Mouse (Mus musculus): ENCODE measurements around the gene Npas4. TPM values are rescaled to one million over a fixed set of nuclear protein-coding genes. Genes with fewer than 3 reads are reported as not detected.
"Not testable (repeated sequence)": the region's sequence is repeated elsewhere in the genome, so short reads cannot be mapped to it uniquely, and the experiment has no call there.

Npas4 gene
- polyA plus RNA-seq, 1 experiment = 15.5 TPM

DNA sequence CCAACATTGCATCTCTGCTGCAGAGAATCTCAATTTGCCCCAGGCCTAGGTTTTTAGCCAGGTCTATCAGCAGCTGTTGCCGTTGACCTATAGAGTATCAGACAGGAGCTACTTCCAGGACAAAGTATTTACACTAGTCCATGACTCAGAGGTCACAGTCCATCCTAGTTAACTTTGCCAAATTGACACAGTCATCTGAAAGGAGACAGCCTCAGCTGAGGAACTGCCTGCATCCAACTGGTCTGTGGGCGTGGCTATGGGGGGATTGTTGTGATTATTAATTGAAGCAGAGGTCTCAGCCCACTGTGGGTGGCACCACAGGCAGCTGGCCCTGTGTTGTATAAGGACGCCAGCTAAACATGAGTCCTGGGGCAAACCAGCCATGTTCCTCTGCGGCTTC is 14.8 kb upstream of the Npas4 start:
- WGBS = 62% methylated on average over 4 of the region's 4 CpGs
- H3K4me3 ChIP-seq (replicated peaks; ENCODE audit: control insufficient read depth, low read depth, low read length) = no peak overlapping the region
- H3K4me1 ChIP-seq (ENCODE audit: control insufficient read depth, insufficient read depth, low read length) = no peaks in the 10 kb centered on the region
- TF ChIP-seq CTCF (IDR thresholded peaks at IDR 0.05; ENCODE audit: control insufficient read depth, insufficient read depth, low read length) = no peak
- no peak for TF ChIP-seq POLR2A (IDR thresholded peaks at IDR 0.05; ENCODE audit: borderline replicate concordance, control insufficient read depth, low read depth, low read length)
- H3K27ac ChIP-seq (ENCODE audit: control insufficient read depth, insufficient read depth, low read depth, low read length, poor library complexity) = no peak overlapping the region

DNA sequence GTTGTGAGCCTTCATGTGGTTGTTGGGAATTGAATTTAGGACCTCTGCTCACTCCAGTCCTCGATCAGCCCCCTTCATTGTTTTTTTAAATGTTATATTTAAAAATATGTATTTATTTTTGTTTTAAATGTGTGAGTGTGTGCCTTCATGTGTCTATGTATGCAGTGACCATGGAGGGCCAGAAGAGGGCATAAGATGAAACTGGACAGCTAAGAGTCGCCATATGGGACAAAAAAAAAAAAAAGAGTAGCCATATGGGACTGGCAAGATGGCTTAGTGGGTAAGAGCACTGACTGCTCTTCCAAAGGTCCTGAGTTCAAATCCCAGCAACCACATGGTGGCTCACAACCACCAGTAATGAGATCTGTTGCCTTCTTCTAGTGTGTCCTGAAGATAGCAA is 13.5 kb upstream of the Npas4 start:
- H3K27ac ChIP-seq (ENCODE audit: control insufficient read depth, insufficient read depth, low read depth, low read length, poor library complexity); H3K4me1 ChIP-seq (ENCODE audit: control insufficient read depth, insufficient read depth, low read length); H3K4me3 ChIP-seq (replicated peaks; ENCODE audit: control insufficient read depth, low read depth, low read length): not testable (repeated sequence)
- WGBS = 31% methylated on average over 2 of the region's 2 CpGs

DNA sequence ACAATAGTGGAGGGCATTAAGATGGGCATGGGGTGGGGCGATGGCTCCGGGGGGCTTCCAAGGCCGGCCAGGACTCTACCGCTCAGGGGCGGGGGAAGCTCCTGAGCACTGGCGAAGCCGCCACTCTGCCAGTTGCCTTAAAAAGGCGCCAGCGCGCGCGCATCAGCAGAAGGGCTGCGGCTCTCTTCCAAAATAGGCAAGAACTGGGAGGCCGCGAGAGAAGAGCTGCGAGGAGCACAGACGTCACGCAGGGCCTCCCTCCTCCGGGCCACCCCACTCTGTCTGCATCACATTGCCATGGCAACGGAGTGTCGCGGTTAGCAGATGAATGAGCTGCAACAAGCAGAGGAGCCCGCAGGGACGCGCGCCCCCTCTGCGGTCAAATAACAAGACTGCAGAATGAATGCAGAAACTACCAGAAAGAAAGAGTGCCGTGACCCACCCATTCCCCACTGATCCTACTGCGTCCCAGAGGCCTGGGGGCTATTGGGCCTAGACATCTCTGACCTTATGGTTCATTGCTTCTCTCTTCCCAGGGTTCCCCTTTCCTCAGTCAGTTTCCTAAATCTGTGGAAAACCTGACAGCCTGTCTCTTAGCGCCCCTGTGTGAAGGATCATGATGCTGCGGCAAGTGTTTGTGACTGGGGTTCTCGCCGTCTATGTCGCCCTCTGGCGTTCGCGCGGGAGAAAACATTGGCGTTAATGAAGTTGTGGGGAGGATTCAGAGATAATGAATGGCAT is 11.7 kb upstream of the Npas4 start:
- no peaks in the 10 kb centered on the region for H3K4me1 ChIP-seq (ENCODE audit: control insufficient read depth, insufficient read depth, low read length)
- TF ChIP-seq CTCF (IDR thresholded peaks at IDR 0.05; ENCODE audit: control insufficient read depth, insufficient read depth, low read length) = peak; percentile 92
- no peak for TF ChIP-seq POLR2A (IDR thresholded peaks at IDR 0.05; ENCODE audit: borderline replicate concordance, control insufficient read depth, low read depth, low read length)
- 2% methylated on average over 39 of the region's 39 CpGs for WGBS
- H3K27ac ChIP-seq (ENCODE audit: control insufficient read depth, insufficient read depth, low read depth, low read length, poor library complexity) = no peak overlapping the region
- H3K4me3 ChIP-seq (replicated peaks; ENCODE audit: control insufficient read depth, low read depth, low read length) = no peak overlapping the region

DNA sequence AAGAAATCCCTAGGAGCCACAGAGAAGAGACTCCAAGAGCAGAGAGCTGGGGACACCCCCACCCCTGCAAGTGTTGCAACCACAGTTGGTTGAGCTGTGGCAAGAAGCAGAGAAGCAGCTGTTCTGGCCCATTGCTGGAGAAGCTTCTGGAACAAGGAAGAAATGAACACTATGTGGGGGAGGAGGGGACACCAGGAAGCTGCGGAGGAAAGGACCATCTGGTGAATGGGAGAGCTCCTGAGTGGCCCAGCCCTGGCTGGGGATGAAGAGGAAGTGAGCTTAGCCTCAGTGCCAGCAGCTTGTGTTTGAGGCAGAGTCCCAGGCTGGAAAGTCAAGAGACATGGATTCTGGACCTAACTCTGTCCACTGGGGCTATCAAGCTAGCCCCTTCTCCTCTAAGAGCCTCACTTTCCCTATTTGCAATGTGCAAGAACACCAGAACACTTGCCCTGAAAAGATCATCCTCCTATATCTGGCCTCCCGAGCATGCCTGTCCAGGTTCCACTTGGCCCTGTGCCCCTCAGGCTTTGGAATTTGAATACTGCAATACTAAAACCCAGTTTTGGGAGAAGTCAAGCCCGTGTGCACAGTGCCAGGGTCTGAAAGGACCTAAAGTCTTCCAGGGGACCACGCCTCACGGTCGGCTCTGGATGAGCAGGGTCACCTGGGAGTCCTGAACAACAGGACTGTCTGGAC is 9.5 kb upstream of the Npas4 start:
- TF ChIP-seq CTCF (IDR thresholded peaks at IDR 0.05; ENCODE audit: control insufficient read depth, insufficient read depth, low read length) = no peak
- no peak for TF ChIP-seq POLR2A (IDR thresholded peaks at IDR 0.05; ENCODE audit: borderline replicate concordance, control insufficient read depth, low read depth, low read length)
- Histone ChIP-seq H3K4me1 (ENCODE audit: control insufficient read depth, insufficient read depth, low read length) (no peaks in the 10 kb centered on the region), H3K4me3 (replicated peaks; ENCODE audit: control insufficient read depth, low read depth, low read length) (no peak overlapping the region), H3K27ac (ENCODE audit: control insufficient read depth, insufficient read depth, low read depth, low read length, poor library complexity) (no peak overlapping the region)
- WGBS = 56% methylated on average over 6 of the region's 6 CpGs

DNA sequence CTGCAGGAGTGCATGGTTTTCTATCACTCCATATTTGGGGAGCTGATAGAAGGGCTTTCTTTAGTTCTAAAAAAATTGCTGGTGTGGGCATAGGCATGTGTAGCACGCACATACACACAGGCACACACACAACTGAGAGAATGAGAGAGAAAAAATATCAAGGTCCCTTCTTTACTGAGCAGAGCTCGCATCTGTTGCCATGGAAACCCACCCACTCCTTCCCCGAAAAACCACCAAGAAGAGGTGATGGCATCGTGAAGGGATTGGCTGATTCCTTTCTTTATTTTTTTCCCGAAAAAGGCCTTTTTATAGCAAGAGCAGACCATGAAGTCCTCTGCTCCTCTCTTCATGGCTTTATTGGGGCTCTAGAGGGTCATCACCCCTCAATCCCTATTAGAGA is 3.9 kb upstream of the Npas4 start:
- TF ChIP-seq CTCF (IDR thresholded peaks at IDR 0.05; ENCODE audit: control insufficient read depth, insufficient read depth, low read length) = no peak
- TF ChIP-seq POLR2A (IDR thresholded peaks at IDR 0.05; ENCODE audit: borderline replicate concordance, control insufficient read depth, low read depth, low read length) = no peak
- 39% methylated on average over 5 of the region's 5 CpGs for WGBS
- Histone ChIP-seq H3K4me3 (replicated peaks; ENCODE audit: control insufficient read depth, low read depth, low read length) (no peak overlapping the region), H3K4me1 (ENCODE audit: control insufficient read depth, insufficient read depth, low read length) (no peaks in the 10 kb centered on the region; the same call in 1 of the 2 replicates), H3K27ac (ENCODE audit: control insufficient read depth, insufficient read depth, low read depth, low read length, poor library complexity) (no peak overlapping the region)

DNA sequence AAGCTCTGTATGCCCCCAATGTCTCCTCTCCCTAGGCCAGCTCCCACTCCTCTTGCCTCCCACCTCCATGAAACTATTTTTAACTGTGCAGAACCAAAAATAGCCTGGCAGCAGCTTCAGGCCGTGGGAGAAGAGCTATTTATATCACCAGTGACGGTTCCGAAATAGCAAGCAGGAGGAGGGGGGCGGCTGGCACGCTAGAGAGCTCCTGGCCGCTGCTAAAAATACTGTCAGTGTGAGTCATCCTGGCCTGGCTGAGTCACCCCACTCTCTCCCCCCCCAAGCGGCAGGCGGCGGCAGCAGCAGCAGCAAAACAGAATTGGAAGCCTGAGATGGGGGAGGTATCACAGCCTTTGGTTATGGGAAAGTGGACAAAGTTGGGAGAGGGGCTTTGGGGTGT is 2.8 kb upstream of the Npas4 start:
- under 1% methylated on average over 9 of the region's 9 CpGs for WGBS
- Histone ChIP-seq H3K27ac (ENCODE audit: control insufficient read depth, insufficient read depth, low read depth, low read length, poor library complexity) (no peak overlapping the region), H3K4me3 (replicated peaks; ENCODE audit: control insufficient read depth, low read depth, low read length) (no peak overlapping the region), H3K4me1 (ENCODE audit: control insufficient read depth, insufficient read depth, low read length) (no peaks in the 10 kb centered on the region; the same call in 1 of the 2 replicates)
- TF ChIP-seq CTCF (IDR thresholded peaks at IDR 0.05; ENCODE audit: control insufficient read depth, insufficient read depth, low read length) = no peak
- TF ChIP-seq POLR2A (IDR thresholded peaks at IDR 0.05; ENCODE audit: borderline replicate concordance, control insufficient read depth, low read depth, low read length) = no peak

DNA sequence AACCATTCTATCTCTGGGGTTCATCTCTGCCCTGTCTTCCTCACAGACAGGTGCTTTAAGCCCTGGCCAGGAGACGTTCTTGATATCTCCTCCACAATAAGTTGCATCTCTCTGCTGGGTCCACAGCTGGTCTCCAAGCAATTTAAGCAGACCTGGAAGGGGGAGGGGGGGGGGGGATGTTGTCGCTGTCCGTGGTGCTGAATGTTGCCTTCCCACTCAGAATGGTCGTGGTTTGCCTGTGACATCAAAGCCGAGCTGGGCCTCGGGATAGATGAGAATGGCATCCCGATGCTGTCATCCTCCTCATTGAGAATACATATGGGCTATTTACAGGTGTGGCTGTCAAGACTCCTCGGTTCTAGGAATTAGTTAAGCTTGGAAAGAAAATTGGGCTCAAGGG is 2.3 kb upstream of the Npas4 start:
- Histone ChIP-seq H3K4me1 (ENCODE audit: control insufficient read depth, insufficient read depth, low read length) (no peaks in the 10 kb centered on the region; the same call in 1 of the 2 replicates), H3K4me3 (replicated peaks; ENCODE audit: control insufficient read depth, low read depth, low read length) (no peak overlapping the region), H3K27ac (ENCODE audit: control insufficient read depth, insufficient read depth, low read depth, low read length, poor library complexity) (no peak overlapping the region)
- TF ChIP-seq POLR2A (IDR thresholded peaks at IDR 0.05; ENCODE audit: borderline replicate concordance, control insufficient read depth, low read depth, low read length) (no peak), CTCF (IDR thresholded peaks at IDR 0.05; ENCODE audit: control insufficient read depth, insufficient read depth, low read length) (no peak)
- WGBS = 10% methylated on average over 8 of the region's 8 CpGs

DNA sequence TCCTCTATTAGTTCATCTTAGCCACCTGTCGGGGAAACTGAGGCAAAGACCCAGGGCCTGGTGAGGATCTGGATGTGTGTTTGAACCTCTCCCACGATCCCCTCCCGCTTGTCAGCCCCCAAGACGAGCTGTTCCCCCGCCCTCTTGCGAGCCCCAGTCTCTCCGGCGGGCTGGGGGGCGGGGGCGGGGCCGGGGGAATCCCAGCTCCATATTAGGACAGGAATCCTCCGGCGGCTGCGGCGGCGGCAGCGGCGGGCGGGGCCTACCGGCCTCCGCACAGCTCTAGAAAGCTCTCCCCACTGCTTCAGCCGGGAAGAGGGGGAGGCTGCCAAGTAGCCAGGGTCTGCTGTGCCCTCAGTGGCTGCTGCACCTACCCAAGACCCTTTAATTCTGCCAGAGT is 600 bp upstream of the Npas4 start:
- 4% methylated on average over 21 of the region's 22 CpGs for WGBS
- Histone ChIP-seq H3K4me3 (replicated peaks; ENCODE audit: control insufficient read depth, low read depth, low read length) (no peak overlapping the region), H3K27ac (ENCODE audit: control insufficient read depth, insufficient read depth, low read depth, low read length, poor library complexity) (no peak overlapping the region), H3K4me1 (ENCODE audit: control insufficient read depth, insufficient read depth, low read length) (no peaks in the 10 kb centered on the region; the same call in 1 of the 2 replicates)
- no peak for TF ChIP-seq POLR2A (IDR thresholded peaks at IDR 0.05; ENCODE audit: borderline replicate concordance, control insufficient read depth, low read depth, low read length)
